Mouse (Mus musculus) ES-Bruce4 (cell line): ENCODE measurements around the gene Ttll5.

Source experiments
- CTCF ChIP-seq: IDR thresholded peaks from one replicate; pipeline ENCODE4 v1.8.1; 2011; ENCODE audit warnings: low read depth, low read length
- EP300 ChIP-seq: IDR thresholded peaks from 2 replicates; pipeline ENCODE4 v1.6.1; 2011; ENCODE audit warnings: low read depth, low read length; ENCODE audit not compliant: insufficient read depth

DNA sequence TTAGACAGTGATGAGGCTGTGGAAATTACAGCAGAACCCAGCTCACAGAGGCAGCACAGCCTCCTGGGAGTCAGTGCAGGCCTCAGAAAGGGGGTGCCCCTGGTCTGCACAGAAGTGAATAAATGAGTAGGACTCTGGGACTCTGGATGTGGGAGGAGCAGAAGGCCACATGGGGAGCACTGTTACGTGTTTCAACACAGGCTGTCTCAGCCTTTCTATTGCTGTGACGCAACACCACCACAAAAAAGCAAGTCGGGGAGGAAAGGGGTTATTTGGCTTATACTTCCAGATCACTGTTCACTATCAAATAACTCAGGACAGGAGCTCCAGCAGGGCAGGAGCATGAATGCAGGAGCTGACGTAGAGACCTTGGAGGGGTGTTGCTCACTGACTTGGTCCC is 271.3 kb downstream of the Ttll5 start:
- TF ChIP-seq CTCF (no peak), EP300 (no peak)
